Comparison of ENCODE assay signal across 9 mouse cellular contexts in genomic region chr11:98392645-98393044, GRCm38 (mm10). TPM values are rescaled to one million over a fixed set of nuclear protein-coding genes. Genes with fewer than 3 reads are reported as not detected.
DNase-seq lines count a peak whose midpoint lies in the region; ATAC-seq and TF ChIP-seq lines count a peak whose summit lies in the region.
"Had no signal": no experiment of that assay in that cellular context is flagged by ENCODE, and none has a peak within 500 bp of the region (broad histone marks: within the 10 kb centered on the region; RNA-seq: fewer than 3 reads in every experiment).

No protein-coding gene starts in this region.

- no peaks in the 10 kb centered on the region for H3K9me3 ChIP-seq in heart, embryonic 11.5 days (replicated peaks; ENCODE audit: control insufficient read depth, low read length)
- no peaks in the 10 kb centered on the region for H3K9me3 ChIP-seq in G1E (replicated peaks)
- H3K9me3 ChIP-seq in heart, embryonic 15.5 days (replicated peaks), result no peaks in the 10 kb centered on the region
- H3K9me3 ChIP-seq in liver, postnatal 0 days (ENCODE audit: low read length), result no peaks in the 10 kb centered on the region
- no peaks in the 10 kb centered on the region for H3K9me3 ChIP-seq in forebrain, embryonic 16.5 days (ENCODE audit: control insufficient read depth, low read length)
- H3K9me3 ChIP-seq: midbrain, embryonic 15.5 days had no signal

- no peak for TF ChIP-seq CTCF in G1E (IDR thresholded peaks at IDR 0.05; ENCODE audit: low read depth, low read length)
- TF ChIP-seq CTCF in liver, postnatal 0 days (IDR thresholded peaks at IDR 0.05; ENCODE audit: low read depth), result no peak

- H3K4me3 ChIP-seq in heart, embryonic 11.5 days (ENCODE audit: low read depth, low read length), result no peak overlapping the region
- H3K4me3 ChIP-seq in G1E (ENCODE audit: low read depth, low read length), result peak overlapping the region; percentile 49; the same call in 1 of the 2 replicates
- no peak overlapping the region for H3K4me3 ChIP-seq in heart, embryonic 15.5 days
- H3K4me3 ChIP-seq in liver, postnatal 0 days (ENCODE audit: low read depth, low read length), result no peak overlapping the region
- no peak overlapping the region for H3K4me3 ChIP-seq in forebrain, embryonic 16.5 days (replicated peaks; ENCODE audit: low read length)
- H3K4me3 ChIP-seq: midbrain, embryonic 15.5 days had no signal

- peak overlapping the region; percentile 92 for H3K27ac ChIP-seq in heart, embryonic 11.5 days (ENCODE audit: low read depth, low read length)
- peak overlapping the region; percentile 98 for H3K27ac ChIP-seq in heart, embryonic 15.5 days
- H3K27ac ChIP-seq in liver, postnatal 0 days (ENCODE audit: low read depth), result peak overlapping the region; percentile 84
- H3K27ac ChIP-seq in forebrain, embryonic 16.5 days (ENCODE audit: low read length), result no peak overlapping the region
- H3K27ac ChIP-seq: midbrain, embryonic 15.5 days had no signal

- peak overlapping the region; percentile 27 for H3K4me2 ChIP-seq in heart, embryonic 11.5 days
- H3K4me2 ChIP-seq in heart, embryonic 15.5 days, result peak overlapping the region; percentile 37
- H3K4me2 ChIP-seq in liver, postnatal 0 days (ENCODE audit: low read depth, low read length), result peak overlapping the region; percentile 59
- H3K4me2 ChIP-seq in forebrain, embryonic 16.5 days (ENCODE audit: low read length), result no peak overlapping the region
- H3K4me2 ChIP-seq: midbrain, embryonic 15.5 days had no signal

- DNase-seq in heart, postnatal 36 days, result no peak
- DNase-seq in G1E (ENCODE audit: low spot score), result no peak
- DNase-seq in liver, postnatal 0 days, result peak; percentile 64
- no peak for DNase-seq in testis, postnatal 10 days (ENCODE audit: low spot score)
- DNase-seq in layer of hippocampus, postnatal 25 days (ENCODE audit: extremely low spot score in 1 of 2, low spot score in 1 of 2), result no peak

- peak overlapping the region; percentile 54; the same call in 1 of the 2 replicates for H3K9ac ChIP-seq in heart, embryonic 11.5 days (ENCODE audit: low read depth, low read length)
- peak overlapping the region; percentile 26 for H3K9ac ChIP-seq in heart, embryonic 15.5 days
- peak overlapping the region; percentile 54 for H3K9ac ChIP-seq in liver, postnatal 0 days (replicated peaks)
- no peak overlapping the region for H3K9ac ChIP-seq in forebrain, embryonic 16.5 days (replicated peaks; ENCODE audit: low read depth, low read length)
- H3K9ac ChIP-seq: midbrain, embryonic 15.5 days had no signal

- peaks cover 60% of the 10 kb centered on the region for H3K4me1 ChIP-seq in heart, embryonic 11.5 days (ENCODE audit: control insufficient read depth, insufficient read depth, low read length)
- peaks cover 54% of the 10 kb centered on the region for H3K4me1 ChIP-seq in G1E (ENCODE audit: insufficient read depth, low read depth, low read length)
- peaks cover 71% of the 10 kb centered on the region for H3K4me1 ChIP-seq in heart, embryonic 15.5 days (replicated peaks)
- H3K4me1 ChIP-seq in liver, postnatal 0 days (ENCODE audit: insufficient read depth), result peaks cover 36% of the 10 kb centered on the region
- peaks cover 13% of the 10 kb centered on the region for H3K4me1 ChIP-seq in forebrain, embryonic 16.5 days (replicated peaks; ENCODE audit: control insufficient read depth, insufficient read depth, low read length)
- H3K4me1 ChIP-seq: midbrain, embryonic 15.5 days had no signal

- WGBS in heart, embryonic 11.5 days (ENCODE audit: insufficient replicate concordance), result 10% methylated on average over 4 of the region's 4 CpGs
- WGBS in heart, embryonic 15.5 days, result 38% methylated on average over 4 of the region's 4 CpGs
- WGBS in liver, postnatal 0 days (ENCODE audit: insufficient replicate concordance), result 37% methylated on average over 4 of the region's 4 CpGs
- WGBS in forebrain, embryonic 16.5 days, result 56% methylated on average over 4 of the region's 4 CpGs

- TF ChIP-seq EP300 in liver, postnatal 0 days (IDR thresholded peaks at IDR 0.05; ENCODE audit: low read depth), result no peak

- ATAC-seq in heart, embryonic 11.5 days (replicated peaks; ENCODE audit: insufficient number of reproducible peaks, low FRiP score, low TSS enrichment), result 0 out of 2 replicates have a peak, but pooled peaks have one; percentile 20
- no peak for ATAC-seq in G1E (ENCODE audit: extremely low read depth, insufficient number of reproducible peaks, low FRiP score, poor library complexity, severe bottlenecking)
- 0 out of 2 replicates have a peak, but pooled peaks have one; percentile 12 for ATAC-seq in heart, embryonic 15.5 days (replicated peaks; ENCODE audit: insufficient number of reproducible peaks, insufficient read depth, low FRiP score, low read depth)
- ATAC-seq in liver, postnatal 0 days, result peak; percentile 74
- ATAC-seq in forebrain, embryonic 16.5 days, result no peak
- ATAC-seq: midbrain, embryonic 15.5 days had no signal

- H3K27me3 ChIP-seq in heart, embryonic 11.5 days (ENCODE audit: control insufficient read depth, insufficient read depth, low read length), result peaks cover 8% of the 10 kb centered on the region
- H3K27me3 ChIP-seq in G1E (ENCODE audit: insufficient read depth, low read length), result peaks cover 16% of the 10 kb centered on the region
- peaks cover 9% of the 10 kb centered on the region; the same call in 1 of the 2 replicates for H3K27me3 ChIP-seq in heart, embryonic 15.5 days
- H3K27me3 ChIP-seq in liver, postnatal 0 days (ENCODE audit: insufficient read depth, low read length), result peaks cover 9% of the 10 kb centered on the region
- H3K27me3 ChIP-seq in forebrain, embryonic 16.5 days (replicated peaks; ENCODE audit: control insufficient read depth, insufficient read depth, low read length), result peaks cover 3% of the 10 kb centered on the region

- intact Hi-C loops in heart, postnatal 36 days (cut with DNase I), result no loop called here

- H3K36me3 ChIP-seq in heart, embryonic 11.5 days (ENCODE audit: control insufficient read depth, insufficient read depth, low read length), result no peaks in the 10 kb centered on the region
- peaks cover 22% of the 10 kb centered on the region for H3K36me3 ChIP-seq in G1E (replicated peaks)
- no peaks in the 10 kb centered on the region; the same call in 1 of the 2 replicates for H3K36me3 ChIP-seq in heart, embryonic 15.5 days
- H3K36me3 ChIP-seq in liver, postnatal 0 days (replicated peaks; ENCODE audit: insufficient read depth, low read length), result no peaks in the 10 kb centered on the region
- H3K36me3 ChIP-seq in forebrain, embryonic 16.5 days (ENCODE audit: control insufficient read depth, insufficient read depth), result no peaks in the 10 kb centered on the region
- H3K36me3 ChIP-seq: midbrain, embryonic 15.5 days had no signal

RNA-seq across cellular contexts. Expression of gene Pnmt, which starts 6.4 kb away (rescaled TPM):
- polyA plus RNA-seq in heart, embryonic 11.5 days (2014; fragmentation: Nextera tagmentation; extraction: Ambion mirVana), result 3.9 and 4.8 TPM in 2 replicates
- total RNA-seq in heart, postnatal 36 days (2021), result 1 to 10 TPM in 1 of 2 experiments, under 1 TPM in 1; 0.76 to 1.6 TPM
- total RNA-seq in G1E (2014; fragmentation: Nextera tagmentation), result not detected in 2 replicates
- total RNA-seq in G1E (2017), result 0.12 TPM in 1 of 2 replicates, not detected in the other
- polyA plus RNA-seq in G1E (2012), result not detected in 2 replicates
- polyA plus RNA-seq in heart, embryonic 15.5 days (2015; fragmentation: Nextera tagmentation; extraction: Ambion mirVana), result 0.52 and 0.57 TPM in 2 replicates
- polyA plus RNA-seq in liver, postnatal 0 days (2015; fragmentation: Nextera tagmentation; extraction: Ambion mirVana), result not detected in 2 replicates
- not detected for total RNA-seq in layer of hippocampus, postnatal 25 days (2021)
- polyA plus RNA-seq in forebrain, embryonic 16.5 days (2015; fragmentation: Nextera tagmentation; extraction: Ambion mirVana), result 0.21 and 0.86 TPM in 2 replicates

RNA-seq across cellular contexts. Expression of gene Pgap3, which starts 7.6 kb away (rescaled TPM):
- polyA plus RNA-seq in heart, embryonic 11.5 days (2014; fragmentation: Nextera tagmentation; extraction: Ambion mirVana), result 10.6 and 13.7 TPM in 2 replicates
- 1 to 10 TPM; 8.5 to 9.2 TPM for total RNA-seq in heart, postnatal 36 days (2021)
- total RNA-seq in G1E (2014; fragmentation: Nextera tagmentation), result 2.2 and 7.4 TPM in 2 replicates
- total RNA-seq in G1E (2017), result 2.7 and 3.0 TPM in 2 replicates
- 7.5 and 9.1 TPM in 2 replicates for polyA plus RNA-seq in G1E (2012)
- polyA plus RNA-seq in heart, embryonic 15.5 days (2015; fragmentation: Nextera tagmentation; extraction: Ambion mirVana), result 17.0 and 19.3 TPM in 2 replicates
- polyA plus RNA-seq in liver, postnatal 0 days (2015; fragmentation: Nextera tagmentation; extraction: Ambion mirVana), result 2.5 and 3.0 TPM in 2 replicates
- 1 to 10 TPM; 8.9 to 9.6 TPM for total RNA-seq in layer of hippocampus, postnatal 25 days (2021)
- polyA plus RNA-seq in forebrain, embryonic 16.5 days (2015; fragmentation: Nextera tagmentation; extraction: Ambion mirVana), result 7.4 and 9.4 TPM in 2 replicates

RNA-seq across cellular contexts. Expression of gene Tcap, which starts 9.0 kb away (rescaled TPM):
- polyA plus RNA-seq in heart, embryonic 11.5 days (2014; fragmentation: Nextera tagmentation; extraction: Ambion mirVana), result 149 and 151 TPM in 2 replicates
- total RNA-seq in heart, postnatal 36 days (2021), result 1,000 to 10,000 TPM; 1,783 to 3,188 TPM
- total RNA-seq in G1E (2014; fragmentation: Nextera tagmentation) (not detected in 2 replicates), G1E (2017) (0.23 TPM in 1 of 2 replicates, not detected in the other)
- polyA plus RNA-seq in G1E (2012), result 0.13 TPM in 1 of 2 replicates, not detected in the other
- 154 and 158 TPM in 2 replicates for polyA plus RNA-seq in heart, embryonic 15.5 days (2015; fragmentation: Nextera tagmentation; extraction: Ambion mirVana)
- 0.26 and 6.0 TPM in 2 replicates for polyA plus RNA-seq in liver, postnatal 0 days (2015; fragmentation: Nextera tagmentation; extraction: Ambion mirVana)
- total RNA-seq in layer of hippocampus, postnatal 25 days (2021), result under 1 TPM; 0.66 to 0.76 TPM
- polyA plus RNA-seq in forebrain, embryonic 16.5 days (2015; fragmentation: Nextera tagmentation; extraction: Ambion mirVana), result 0.23 and 0.26 TPM in 2 replicates
- polyA plus RNA-seq: midbrain, embryonic 15.5 days had no signal

RNA-seq across cellular contexts. Expression of gene Erbb2, which starts 19.6 kb away (rescaled TPM):
- 48.0 and 56.4 TPM in 2 replicates for polyA plus RNA-seq in heart, embryonic 11.5 days (2014; fragmentation: Nextera tagmentation; extraction: Ambion mirVana)
- 10 to 100 TPM in 1 of 2 experiments, 1 to 10 TPM in 1; 7.2 to 10.6 TPM for total RNA-seq in heart, postnatal 36 days (2021)
- total RNA-seq in G1E (2014; fragmentation: Nextera tagmentation) (not detected in 2 replicates), G1E (2017) (0.05 TPM in 1 of 2 replicates, not detected in the other)
- polyA plus RNA-seq in G1E (2012), result not detected in 2 replicates
- polyA plus RNA-seq in heart, embryonic 15.5 days (2015; fragmentation: Nextera tagmentation; extraction: Ambion mirVana), result 36.1 and 44.2 TPM in 2 replicates
- polyA plus RNA-seq in liver, postnatal 0 days (2015; fragmentation: Nextera tagmentation; extraction: Ambion mirVana), result 1.0 and 1.2 TPM in 2 replicates
- total RNA-seq in layer of hippocampus, postnatal 25 days (2021), result 1 to 10 TPM; 1.4 to 3.5 TPM
- polyA plus RNA-seq in forebrain, embryonic 16.5 days (2015; fragmentation: Nextera tagmentation; extraction: Ambion mirVana), result 4.9 and 6.2 TPM in 2 replicates

RNA-seq across cellular contexts. Expression of gene Stard3, which starts 34.5 kb away (rescaled TPM):
- polyA plus RNA-seq in heart, embryonic 11.5 days (2014; fragmentation: Nextera tagmentation; extraction: Ambion mirVana), result 39.6 and 40.6 TPM in 2 replicates
- total RNA-seq in heart, postnatal 36 days (2021), result 10 to 100 TPM; 21.5 to 26.8 TPM
- 10.9 and 14.3 TPM in 2 replicates for total RNA-seq in G1E (2014; fragmentation: Nextera tagmentation)
- total RNA-seq in G1E (2017), result 18.5 and 20.0 TPM in 2 replicates
- 22.9 and 28.4 TPM in 2 replicates for polyA plus RNA-seq in G1E (2012)
- polyA plus RNA-seq in heart, embryonic 15.5 days (2015; fragmentation: Nextera tagmentation; extraction: Ambion mirVana), result 33.9 and 40.5 TPM in 2 replicates
- 14.5 and 15.4 TPM in 2 replicates for polyA plus RNA-seq in liver, postnatal 0 days (2015; fragmentation: Nextera tagmentation; extraction: Ambion mirVana)
- 10 to 100 TPM; 31.5 to 34.3 TPM for total RNA-seq in layer of hippocampus, postnatal 25 days (2021)
- polyA plus RNA-seq in forebrain, embryonic 16.5 days (2015; fragmentation: Nextera tagmentation; extraction: Ambion mirVana), result 52.8 and 56.3 TPM in 2 replicates

Comparison
In these comparisons a context has a peak if more than half of its experiments do, and no peak if none do; other contexts are left out.
1. ATAC-seq: peak in heart, embryonic 11.5 days (single experiment), heart, embryonic 15.5 days (single experiment) and liver, postnatal 0 days (single experiment); none in G1E (single experiment) and forebrain, embryonic 16.5 days (single experiment).
2. RNA of gene Tcap, which starts 9.0 kb away (polyA plus RNA-seq): 154 to 158 TPM in heart, embryonic 15.5 days and 149 to 151 TPM in heart, embryonic 11.5 days; 0.26 to 6.0 TPM in liver, postnatal 0 days, 0.23 to 0.26 TPM in forebrain, embryonic 16.5 days and 0.13 TPM in G1E; every median in the first group is over 10 times any median in the second.